Mouse (Mus musculus) cortical plate, adult 2 months (tissue): Measurements from ENCODE around the gene Ncapg. TPM values are rescaled to one million over a fixed set of nuclear protein-coding genes. Genes with fewer than 3 reads are reported as not detected.

ENCODE experiments used
- H3K27ac ChIP-seq: fragments of 200-500 bp; 2 replicates; pipeline ENCODE4 v1.5.1; 2012; ENCODE audit warnings: low read length, control low read depth, inconsistent platforms; ENCODE audit not compliant: insufficient read depth
- H3K4me1 ChIP-seq: fragments of 200-500 bp; 2 replicates; pipeline ENCODE4 v1.6.1; 2011; ENCODE audit warnings: low read length; ENCODE audit not compliant: control insufficient read depth, insufficient read depth
- H3K4me3 ChIP-seq: fragments of 200-500 bp; 2 replicates; pipeline ENCODE4 v1.5.1; 2011; ENCODE audit warnings: mild to moderate bottlenecking, low read length, control low read depth; ENCODE audit not compliant: insufficient read depth
- CTCF ChIP-seq: fragments of 200-500 bp; IDR thresholded peaks from 2 replicates; pipeline ENCODE4 v1.5.1; 2011; ENCODE audit warnings: mild to moderate bottlenecking, control low read depth, low read length; ENCODE audit not compliant: insufficient read depth; ENCODE audit errors: extremely low read depth
- POLR2A ChIP-seq: fragments of 200-500 bp; IDR thresholded peaks from 2 replicates; pipeline ENCODE4 v1.6.1; 2011; ENCODE audit warnings: mild to moderate bottlenecking, low read length, control low read depth; ENCODE audit not compliant: insufficient read depth; ENCODE audit errors: extremely low read depth
- polyA plus RNA-seq: library from polyadenylated mRNA; depleted of rRNA; stranded (reverse); fragments of >200 nt; gene quantifications from 2 replicates; pipeline ENCODE4 v1.2.3, GENCODE M21; 2012

The Ncapg gene
- polyA plus RNA-seq, 1 experiment, result 0.33 TPM

- peak overlapping the region; percentile 61; the same call in 1 of the 2 replicates for H3K4me3 ChIP-seq
Measured at GRCm38 (mm10) chr5:45668324-45668723, 1.4 kb upstream of the Ncapg start.

GRCm38 (mm10) chr5:45668831-45669230, 888 bp upstream of the Ncapg start:
- Histone ChIP-seq H3K4me3 (peak overlapping the region; percentile 61), H3K27ac (no peak overlapping the region), H3K4me1 (peaks cover 1% of the 10 kb centered on the region; the same call in 1 of the 2 replicates)
- TF ChIP-seq CTCF, result no peak
- TF ChIP-seq POLR2A, result no peak

More at GRCm38 (mm10) chr5:45668324-45668723, 1.4 kb upstream of the Ncapg start:
- Histone ChIP-seq H3K27ac (no peak overlapping the region), H3K4me1 (peaks cover 1% of the 10 kb centered on the region; the same call in 1 of the 2 replicates)
- no peak for TF ChIP-seq CTCF
- no peak for TF ChIP-seq POLR2A

GRCm38 (mm10) chr5:45669234-45669597, 503 bp upstream of the Ncapg start:
- peaks cover 1% of the 10 kb centered on the region; the same call in 1 of the 2 replicates for H3K4me1 ChIP-seq
- H3K4me3 ChIP-seq, result peak overlapping the region; percentile 61
- TF ChIP-seq CTCF, result no peak
- no peak for TF ChIP-seq POLR2A
- no peak overlapping the region for H3K27ac ChIP-seq

- no peak for TF ChIP-seq CTCF
- TF ChIP-seq POLR2A, result no peak
- H3K4me1 ChIP-seq, result peaks cover 1% of the 10 kb centered on the region; the same call in 1 of the 2 replicates
- no peak overlapping the region for H3K27ac ChIP-seq
- H3K4me3 ChIP-seq, result peak overlapping the region; percentile 61
Measured at GRCm38 (mm10) chr5:45670280-45670670, 556 bp downstream of the Ncapg start.

- peaks cover 1% of the 10 kb centered on the region; the same call in 1 of the 2 replicates for H3K4me1 ChIP-seq
- no peak for TF ChIP-seq POLR2A
- no peak for TF ChIP-seq CTCF
- no peak overlapping the region for H3K4me3 ChIP-seq
- H3K27ac ChIP-seq, result no peak overlapping the region
Measured at GRCm38 (mm10) chr5:45670894-45671494, 1.3 kb downstream of the Ncapg start.

GRCm38 (mm10) chr5:45675032-45675431, 5.3 kb downstream of the Ncapg start:
- TF ChIP-seq POLR2A (no peak), CTCF (no peak)
- Histone ChIP-seq H3K4me1 (no peaks in the 10 kb centered on the region), H3K27ac (no peak overlapping the region), H3K4me3 (no peak overlapping the region)

GRCm38 (mm10) chr5:45677639-45678038, 7.9 kb downstream of the Ncapg start:
- Histone ChIP-seq H3K27ac (no peak overlapping the region), H3K4me3 (no peak overlapping the region), H3K4me1 (no peaks in the 10 kb centered on the region)
- no peak for TF ChIP-seq CTCF
- TF ChIP-seq POLR2A, result no peak

GRCm38 (mm10) chr5:45679955-45680354, 10.2 kb downstream of the Ncapg start:
- Histone ChIP-seq H3K4me3 (no peak overlapping the region), H3K4me1 (no peaks in the 10 kb centered on the region), H3K27ac (no peak overlapping the region)
- TF ChIP-seq POLR2A, result no peak
- no peak for TF ChIP-seq CTCF

- Histone ChIP-seq H3K27ac (no peak overlapping the region), H3K4me1 (no peaks in the 10 kb centered on the region), H3K4me3 (no peak overlapping the region)
- TF ChIP-seq CTCF, result no peak
- TF ChIP-seq POLR2A, result no peak
Measured at GRCm38 (mm10) chr5:45683388-45683787, 13.7 kb downstream of the Ncapg start.

- no peak overlapping the region for H3K27ac ChIP-seq
- TF ChIP-seq POLR2A (no peak), CTCF (no peak)
- no peaks in the 10 kb centered on the region for H3K4me1 ChIP-seq
- no peak overlapping the region for H3K4me3 ChIP-seq
Measured at GRCm38 (mm10) chr5:45685243-45685642, 15.5 kb downstream of the Ncapg start.

- H3K4me3 ChIP-seq, result no peak overlapping the region
- TF ChIP-seq POLR2A (no peak), CTCF (no peak)
- no peaks in the 10 kb centered on the region for H3K4me1 ChIP-seq
- H3K27ac ChIP-seq, result no peak overlapping the region
Measured at GRCm38 (mm10) chr5:45686223-45686622, 16.5 kb downstream of the Ncapg start.
